Mouse (Mus musculus): ENCODE measurements around the gene Rph3a.

- TF ChIP-seq CTCF (IDR thresholded peaks at IDR 0.05 in 2 of 3, conservative IDR thresholded peaks at IDR 0.05 in 1 of 3; ENCODE audit: control insufficient read depth in 1 of 3, insufficient read depth in 1 of 3, low read depth in 2 of 3, low read length in 3 of 3, poor library complexity in 1 of 3, severe bottlenecking in 1 of 3): no peak
- TF ChIP-seq ETS1 (IDR thresholded peaks at IDR 0.05; ENCODE audit: low read depth, low read length): no peak
- TF ChIP-seq GATA1 (IDR thresholded peaks at IDR 0.05; ENCODE audit: low read depth, low read length): no peak
- no peak for TF ChIP-seq POLR2A (IDR thresholded peaks at IDR 0.05; ENCODE audit: control insufficient read depth in 1 of 2, insufficient read depth in 1 of 2, low read depth in 1 of 2, low read length in 2 of 2, poor library complexity in 1 of 2)
- TF ChIP-seq MXI1 (IDR thresholded peaks at IDR 0.05; ENCODE audit: low read depth, low read length): no peak
- no peak for TF ChIP-seq CHD1 (IDR thresholded peaks at IDR 0.05; ENCODE audit: low read depth, low read length)
- TF ChIP-seq MAX (IDR thresholded peaks at IDR 0.05; ENCODE audit: low read length): no peak
- no peak for TF ChIP-seq MYC (IDR thresholded peaks at IDR 0.05; ENCODE audit: low read depth, low read length)
- TF ChIP-seq POLR2AphosphoS5 (IDR thresholded peaks at IDR 0.05; ENCODE audit: borderline replicate concordance, low read depth, low read length): no peak
Measured at GRCm38 (mm10) chr5:120972278-120972677, 37.6 kb downstream of the Rph3a start.

Measured in MEL (cell line).